Mouse (Mus musculus) midbrain, embryonic 13.5 days (tissue): ENCODE measurements around the gene Gsta2. TPM values are rescaled to one million over a fixed set of nuclear protein-coding genes. Genes with fewer than 3 reads are reported as not detected.
"Not testable (repeated sequence)": the region's sequence is repeated elsewhere in the genome, so short reads cannot be mapped to it uniquely, and the experiment has no call there.

Source experiments
- ATAC-seq: fragments of 200-750 bp; cut with Nextera tagmentation; 2 replicates; pipeline ENCODE4 v1.8.0; 2017; ENCODE audit warnings: mild to moderate bottlenecking, moderate TSS enrichment, moderate library complexity
- H3K27ac ChIP-seq: fragments of 300-500 bp; sonication (generic); 2 replicates; pipeline ENCODE4 v1.5.1; 2015; ENCODE audit warnings: inconsistent platforms, mild to moderate bottlenecking, moderate library complexity
- H3K27me3 ChIP-seq: fragments of 300-500 bp; sonication (generic); 2 replicates; pipeline ENCODE4 v1.6.1; 2015; ENCODE audit warnings: mild to moderate bottlenecking, inconsistent platforms
- H3K36me3 ChIP-seq: fragments of 300-500 bp; sonication (generic); 2 replicates; pipeline ENCODE4 v1.6.1; 2015; ENCODE audit warnings: mild to moderate bottlenecking, inconsistent platforms
- H3K4me1 ChIP-seq: fragments of 300-500 bp; sonication (generic); replicated peaks from 2 replicates; pipeline ENCODE4 v1.6.1; 2015; ENCODE audit warnings: inconsistent platforms
- H3K4me2 ChIP-seq: fragments of 300-500 bp; sonication (generic); replicated peaks from 2 replicates; pipeline ENCODE4 v1.6.1; 2015; ENCODE audit warnings: moderate library complexity, mild to moderate bottlenecking, inconsistent platforms
- H3K4me3 ChIP-seq: fragments of 300-500 bp; sonication (generic); replicated peaks from 2 replicates; pipeline ENCODE4 v1.5.1; 2015; ENCODE audit warnings: mild to moderate bottlenecking, inconsistent platforms
- H3K9ac ChIP-seq: fragments of 300-500 bp; sonication (generic); replicated peaks from 2 replicates; pipeline ENCODE4 v1.6.1; 2015; ENCODE audit warnings: mild to moderate bottlenecking, inconsistent platforms
- H3K9me3 ChIP-seq: fragments of 300-500 bp; sonication (generic); 2 replicates; pipeline ENCODE4 v1.6.1; 2016; ENCODE audit warnings: mild to moderate bottlenecking, inconsistent platforms
- WGBS: fragments of 180-500 bp; shearing (Covaris S2); methylation state at CpG from one replicate; pipeline ENCODE4 v1.1.7; 2015; 5-methylcytosine and 5-hydroxymethylcytosine counted together
- polyA plus RNA-seq: library from polyadenylated mRNA; unstranded; fragments of >200 nt; fragmentation: Nextera tagmentation; extraction: Ambion mirVana; gene quantifications from 2 replicates; pipeline ENCODE4 v1.2.1, GENCODE M21; 2015

Gene Gsta2
- polyA plus RNA-seq, 1 experiment from 2014 or later = not detected

GRCm38 (mm10) chr9:78292462-78292861 is 63.1 kb downstream of the Gsta2 start:
- not testable (repeated sequence) for H3K4me3 ChIP-seq, H3K9me3 ChIP-seq, H3K9ac ChIP-seq, H3K4me2 ChIP-seq, ATAC-seq, H3K27ac ChIP-seq, H3K4me1 ChIP-seq, H3K27me3 ChIP-seq, H3K36me3 ChIP-seq
- 93% methylated on average over 8 of the region's 8 CpGs for WGBS

- not testable (repeated sequence) for H3K9me3 ChIP-seq, H3K4me3 ChIP-seq, H3K27me3 ChIP-seq, ATAC-seq, H3K9ac ChIP-seq, H3K27ac ChIP-seq, H3K4me1 ChIP-seq, H3K36me3 ChIP-seq, H3K4me2 ChIP-seq
- WGBS = 97% methylated on average over 3 of the region's 3 CpGs
These were observed 65.9 kb downstream of the Gsta2 start, which contains the start of gene Gm10639 for GRCm38 (mm10) chr9:78289723-78290122. Gm10639 (plus strand) TSS chr9:78289923.

- H3K4me3 ChIP-seq, H3K4me1 ChIP-seq, H3K27ac ChIP-seq, H3K9me3 ChIP-seq, ATAC-seq, H3K4me2 ChIP-seq, H3K9ac ChIP-seq, H3K27me3 ChIP-seq, H3K36me3 ChIP-seq: not testable (repeated sequence)
- 60% methylated on average over 1 of the region's 1 CpGs for WGBS
These were observed 66.5 kb downstream of the Gsta2 start for GRCm38 (mm10) chr9:78289063-78289462.

GRCm38 (mm10) chr9:78282002-78282711 is 73.4 kb downstream of the Gsta2 start:
- H3K4me2 ChIP-seq, H3K4me1 ChIP-seq, H3K4me3 ChIP-seq, H3K27ac ChIP-seq, H3K27me3 ChIP-seq, H3K9me3 ChIP-seq, H3K9ac ChIP-seq, H3K36me3 ChIP-seq, ATAC-seq: not testable (repeated sequence)
- 88% methylated on average over 4 of the region's 4 CpGs for WGBS

Other genes starting within 250 kb of the Gsta2 start
- 38.2 and 44.3 TPM in 2 replicates for gene Fbxo9, start 246.7 kb downstream of the Gsta2 start, polyA plus RNA-seq
- gene Ick, start 246.6 kb downstream of the Gsta2 start, polyA plus RNA-seq = 42.0 and 42.3 TPM in 2 replicates
- gene Gsta4, start 173.0 kb downstream of the Gsta2 start, polyA plus RNA-seq = 15.5 and 19.5 TPM in 2 replicates
- not detected in 2 replicates for gene Gsta1, start 125.1 kb downstream of the Gsta2 start, polyA plus RNA-seq
- gene Gm3776, start 98.7 kb downstream of the Gsta2 start, polyA plus RNA-seq = not detected in 2 replicates
- not detected in 2 replicates for gene Gm10639, start 65.9 kb downstream of the Gsta2 start, polyA plus RNA-seq
- not detected in 2 replicates for gene Omt2a, start 41.0 kb downstream of the Gsta2 start, polyA plus RNA-seq
- not detected in 2 replicates for gene Omt2b, start 28.2 kb downstream of the Gsta2 start, polyA plus RNA-seq
- 1.8 and 2.0 TPM in 2 replicates for gene Dppa5a, start 12.4 kb upstream of the Gsta2 start, polyA plus RNA-seq
- 5.4 and 5.5 TPM in 2 replicates for gene Ooep, start 22.9 kb upstream of the Gsta2 start, polyA plus RNA-seq
- 0.28 and 0.31 TPM in 2 replicates for gene Ddx43, start 40.0 kb upstream of the Gsta2 start, polyA plus RNA-seq
- gene Cgas, start 87.4 kb upstream of the Gsta2 start, polyA plus RNA-seq = 0.46 and 0.51 TPM in 2 replicates
- gene Mto1, start 92.4 kb upstream of the Gsta2 start, polyA plus RNA-seq = 25.4 and 26.3 TPM in 2 replicates
- 0.58 and 1.0 TPM in 2 replicates for gene Gm17324, start 93.0 kb upstream of the Gsta2 start, polyA plus RNA-seq
- 3,693 and 3,771 TPM in 2 replicates for gene Eef1a1, start 133.4 kb upstream of the Gsta2 start, polyA plus RNA-seq
- gene Slc17a5, start 232.3 kb upstream of the Gsta2 start, polyA plus RNA-seq = 16.3 and 17.2 TPM in 2 replicates